Mouse (Mus musculus): ENCODE results near the gene Tmem198.
A peak's percentile ranks its signal among the peaks of the same experiment; 100 is the strongest.

- TF ChIP-seq EP300 (IDR thresholded peaks at IDR 0.05; ENCODE audit: insufficient read depth, low read depth, low read length) = 0 out of 2 replicates have a peak, but pooled peaks have one; percentile 20
- no peak for TF ChIP-seq POLR2A (IDR thresholded peaks at IDR 0.05; ENCODE audit: insufficient read depth, low read length)
Measured at GRCm38 (mm10) chr1:75480735-75481134, 1.4 kb downstream of the Tmem198 start.
